Comparison of ENCODE assay signal across 9 mouse cellular contexts in genomic region chr17:27684886-27685549, GRCm38 (mm10). TPM values are rescaled to one million over a fixed set of nuclear protein-coding genes. Genes with fewer than 3 reads are reported as not detected.
DNase-seq lines count a peak whose midpoint lies in the region; ATAC-seq lines count a peak whose summit lies in the region.
"Had no signal": no experiment of that assay in that cellular context is flagged by ENCODE, and none has a peak within 500 bp of the region (broad histone marks: within the 10 kb centered on the region; RNA-seq: fewer than 3 reads in every experiment).

No protein-coding gene starts in this region.

- peak overlapping the region; percentile 50 for H3K4me3 ChIP-seq in heart, embryonic 11.5 days (ENCODE audit: low read depth, low read length)
- peak overlapping the region; percentile 47 for H3K4me3 ChIP-seq in limb, embryonic 12.5 days (replicated peaks)
- peak overlapping the region; percentile 77 for H3K4me3 ChIP-seq in midbrain, embryonic 16.5 days (ENCODE audit: low read depth, low read length)

- H3K27me3 ChIP-seq in heart, embryonic 11.5 days (ENCODE audit: control insufficient read depth, insufficient read depth, low read length): peaks cover 64% of the 10 kb centered on the region
- H3K27me3 ChIP-seq in limb, embryonic 12.5 days: peaks cover 52% of the 10 kb centered on the region
- H3K27me3 ChIP-seq in midbrain, embryonic 16.5 days (ENCODE audit: control insufficient read depth, insufficient read depth, low read depth, low read length): no peaks in the 10 kb centered on the region

- H3K4me1 ChIP-seq in heart, embryonic 11.5 days (ENCODE audit: control insufficient read depth, insufficient read depth, low read length): peaks cover 9% of the 10 kb centered on the region
- peaks cover 14% of the 10 kb centered on the region for H3K4me1 ChIP-seq in limb, embryonic 12.5 days (replicated peaks)
- peaks cover 18% of the 10 kb centered on the region for H3K4me1 ChIP-seq in midbrain, embryonic 16.5 days (ENCODE audit: control insufficient read depth, insufficient read depth, low read length)

- WGBS in heart, embryonic 11.5 days (ENCODE audit: insufficient replicate concordance): 1% methylated on average over 49 of the region's 53 CpGs
- under 1% methylated on average over 51 of the region's 53 CpGs for WGBS in limb, embryonic 12.5 days
- under 1% methylated on average over 42 of the region's 53 CpGs for WGBS in midbrain, embryonic 16.5 days

- H3K27ac ChIP-seq in heart, embryonic 11.5 days (ENCODE audit: low read depth, low read length): no peak overlapping the region
- H3K27ac ChIP-seq in limb, embryonic 12.5 days: no peak overlapping the region
- peak overlapping the region; percentile 58 for H3K27ac ChIP-seq in midbrain, embryonic 16.5 days (ENCODE audit: low read length)

- H3K36me3 ChIP-seq in heart, embryonic 11.5 days (ENCODE audit: control insufficient read depth, insufficient read depth, low read length): no peaks in the 10 kb centered on the region
- no peaks in the 10 kb centered on the region for H3K36me3 ChIP-seq in limb, embryonic 12.5 days
- H3K36me3 ChIP-seq in midbrain, embryonic 16.5 days (ENCODE audit: control insufficient read depth, insufficient read depth, low read length): no peaks in the 10 kb centered on the region
- H3K36me3 ChIP-seq: G1E had no signal

- no peak for DNase-seq in heart, adult 18-20 months
- peak; percentile 82 for DNase-seq in cerebellum, adult 9-11 months
- DNase-seq in frontal cortex, postnatal 10 days (ENCODE audit: low spot score in 2 of 2): peak; percentile 84
- DNase-seq in kidney, adult 9 months: peak; percentile 34
- peak; percentile 76 for DNase-seq in testis, postnatal 10 days (ENCODE audit: low spot score)

- H3K9me3 ChIP-seq in heart, embryonic 11.5 days (replicated peaks; ENCODE audit: control insufficient read depth, low read length): no peaks in the 10 kb centered on the region
- no peaks in the 10 kb centered on the region for H3K9me3 ChIP-seq in limb, embryonic 12.5 days
- no peaks in the 10 kb centered on the region for H3K9me3 ChIP-seq in midbrain, embryonic 16.5 days (replicated peaks; ENCODE audit: control insufficient read depth, low read length, poor library complexity, severe bottlenecking)
- H3K9me3 ChIP-seq: G1E had no signal

- H3K4me2 ChIP-seq in heart, embryonic 11.5 days: peak overlapping the region; percentile 68
- H3K4me2 ChIP-seq in limb, embryonic 12.5 days: peak overlapping the region; percentile 96
- H3K4me2 ChIP-seq in midbrain, embryonic 16.5 days (ENCODE audit: low read length): peak overlapping the region; percentile 92

- peak overlapping the region; percentile 2; the same call in 1 of the 2 replicates for H3K9ac ChIP-seq in heart, embryonic 11.5 days (ENCODE audit: low read depth, low read length)
- H3K9ac ChIP-seq in limb, embryonic 12.5 days (replicated peaks): peak overlapping the region; percentile 55
- peak overlapping the region; percentile 91 for H3K9ac ChIP-seq in midbrain, embryonic 16.5 days (ENCODE audit: low read depth, low read length)

- peak; percentile 5; the same call in 1 of the 2 replicates for ATAC-seq in heart, embryonic 11.5 days (replicated peaks; ENCODE audit: insufficient number of reproducible peaks, low FRiP score, low TSS enrichment)
- peak; percentile 45; the same call in 1 of the 2 replicates for ATAC-seq in limb, embryonic 12.5 days (ENCODE audit: insufficient number of reproducible peaks, insufficient read depth, low FRiP score, low TSS enrichment, low read depth)
- ATAC-seq in midbrain, embryonic 16.5 days: peak; percentile 62

RNA-seq across cellular contexts. Expression of gene Pacsin1, which starts 29.7 kb away (rescaled TPM):
- 2.5 and 2.9 TPM in 2 replicates for polyA plus RNA-seq in heart, embryonic 11.5 days (2014; fragmentation: Nextera tagmentation; extraction: Ambion mirVana)
- total RNA-seq in heart, adult 18-20 months (2021): under 1 TPM; 0.25 to 0.67 TPM
- polyA plus RNA-seq in limb, embryonic 12.5 days (2016; fragmentation: Nextera tagmentation; extraction: Ambion mirVana): 4.3 and 5.0 TPM in 2 replicates
- 58.9 and 67.7 TPM in 2 replicates for polyA plus RNA-seq in midbrain, embryonic 16.5 days (2015; fragmentation: Nextera tagmentation; extraction: Ambion mirVana)
- polyA plus RNA-seq: G1E had no signal

RNA-seq across cellular contexts. Expression of gene Spdef, which starts 43.7 kb away (rescaled TPM):
- 0.25 and 0.26 TPM in 2 replicates for polyA plus RNA-seq in heart, embryonic 11.5 days (2014; fragmentation: Nextera tagmentation; extraction: Ambion mirVana)
- under 1 TPM in 1 of 2 experiments, not detected in 1; 0.18 TPM for total RNA-seq in heart, adult 18-20 months (2021)
- 0.21 and 0.36 TPM in 2 replicates for polyA plus RNA-seq in limb, embryonic 12.5 days (2016; fragmentation: Nextera tagmentation; extraction: Ambion mirVana)
- 1.5 and 2.6 TPM in 2 replicates for polyA plus RNA-seq in midbrain, embryonic 16.5 days (2015; fragmentation: Nextera tagmentation; extraction: Ambion mirVana)
- total RNA-seq: G1E had no signal

RNA-seq across cellular contexts. Expression of gene Rps10, which starts 48.5 kb away (rescaled TPM):
- polyA plus RNA-seq in heart, embryonic 11.5 days (2014; fragmentation: Nextera tagmentation; extraction: Ambion mirVana): 659 and 724 TPM in 2 replicates
- 100 to 1,000 TPM; 527 to 608 TPM for total RNA-seq in heart, adult 18-20 months (2021)
- polyA plus RNA-seq in limb, embryonic 12.5 days (2016; fragmentation: Nextera tagmentation; extraction: Ambion mirVana): 963 and 987 TPM in 2 replicates
- polyA plus RNA-seq in midbrain, embryonic 16.5 days (2015; fragmentation: Nextera tagmentation; extraction: Ambion mirVana): 400 and 420 TPM in 2 replicates

RNA-seq across cellular contexts. Expression of gene RPS10-NUDT3, which starts 50.0 kb away (rescaled TPM):
- not detected in 2 replicates for polyA plus RNA-seq in heart, embryonic 11.5 days (2014; fragmentation: Nextera tagmentation; extraction: Ambion mirVana)
- under 1 TPM in 1 of 2 experiments, not detected in 1; 0.84 TPM for total RNA-seq in heart, adult 18-20 months (2021)
- not detected in 2 replicates for polyA plus RNA-seq in limb, embryonic 12.5 days (2016; fragmentation: Nextera tagmentation; extraction: Ambion mirVana)
- not detected in 2 replicates for polyA plus RNA-seq in midbrain, embryonic 16.5 days (2015; fragmentation: Nextera tagmentation; extraction: Ambion mirVana)
- total RNA-seq: G1E had no signal
- polyA plus RNA-seq: G1E had no signal

Comparison
In these comparisons a context has a peak if more than half of its experiments do, and no peak if none do; other contexts are left out.
1. ATAC-seq: peak in every context shown above with its lines; median percentile 62 in midbrain, embryonic 16.5 days; 45 in limb, embryonic 12.5 days; 5 in heart, embryonic 11.5 days.
2. H3K9ac ChIP-seq: peak in every context shown above with its lines; median percentile 91 in midbrain, embryonic 16.5 days; 55 in limb, embryonic 12.5 days; 2 in heart, embryonic 11.5 days.
3. DNase-seq: peak in cerebellum, adult 9-11 months (single experiment), frontal cortex, postnatal 10 days (2 of 2), kidney, adult 9 months (single experiment) and testis, postnatal 10 days (single experiment); none in heart, adult 18-20 months (0 of 2).
4. RNA of gene Pacsin1, which starts 29.7 kb away (polyA plus RNA-seq): 58.9 to 67.7 TPM in midbrain, embryonic 16.5 days; 4.3 to 5.0 TPM in limb, embryonic 12.5 days and 2.5 to 2.9 TPM in heart, embryonic 11.5 days; every median in the first group is over 10 times any median in the second.
5. Peak in every context shown above with its lines, with median percentiles within 50 percentile points of each other: H3K4me2 ChIP-seq and H3K4me3 ChIP-seq.